Comparison of ENCODE assay signal across 24 mouse cellular contexts in genomic region chr10:80784302-80784701, GRCm38 (mm10). TPM values are rescaled to one million over a fixed set of nuclear protein-coding genes. Genes with fewer than 3 reads are reported as not detected.
"Had no signal": no experiment of that assay in that cellular context is flagged by ENCODE, and none has a peak within 500 bp of the region (broad histone marks: within the 10 kb centered on the region; RNA-seq: fewer than 3 reads in every experiment).

No protein-coding gene starts in this region.

- H3K27ac ChIP-seq: kidney, embryonic 15.5 days; limb, embryonic 13.5 days; liver, embryonic 12.5 days; liver, embryonic 15.5 days; lung, embryonic 15.5 days; midbrain, embryonic 10.5 days; neural tube, embryonic 12.5 days; neural tube, embryonic 15.5 days had no signal

- DNase-seq: kidney, adult 11 months; kidney, adult 8-10 months; kidney, postnatal 10 days; kidney, postnatal 36 days; layer of hippocampus, adult 9-11 months; liver; lung, adult 18-20 months; lung, postnatal 10 days; lung, postnatal 36 days; midbrain, embryonic 14.5 days; thymus, adult 18-20 months; thymus, postnatal 36 days had no signal

- H3K4me3 ChIP-seq: kidney, embryonic 15.5 days; limb, embryonic 13.5 days; liver, embryonic 12.5 days; liver, embryonic 15.5 days; lung, embryonic 15.5 days; megakaryocyte, embryonic 14.5 days; midbrain, embryonic 10.5 days; neural tube, embryonic 12.5 days; neural tube, embryonic 15.5 days had no signal

- ATAC-seq: liver, embryonic 12.5 days had no signal

RNA-seq across cellular contexts. Expression of gene Amh, which starts 20.7 kb away (rescaled TPM):
- polyA plus RNA-seq: kidney, embryonic 15.5 days; limb, embryonic 13.5 days; liver, embryonic 12.5 days; midbrain, embryonic 10.5 days; midbrain, embryonic 14.5 days; neural tube, embryonic 12.5 days; neural tube, embryonic 15.5 days; stomach, embryonic 16.5 days had no signal

RNA-seq across cellular contexts. Expression of gene Jsrp1, which starts 29.0 kb away (rescaled TPM):
- polyA plus RNA-seq: small intestine, adult 2 months; spleen, adult 2 months had no signal
